Mouse (Mus musculus): ENCODE data around the gene Atg14. TPM values are rescaled to one million over a fixed set of nuclear protein-coding genes. Genes with fewer than 3 reads are reported as not detected.
"Not testable (repeated sequence)": the region's sequence is repeated elsewhere in the genome, so short reads cannot be mapped to it uniquely, and the experiment has no call there.

The Atg14 gene
- polyA plus RNA-seq, 1 experiment from 2014 or later = 19.8 TPM

- Histone ChIP-seq H3K27ac (replicated peaks; ENCODE audit: low read depth, low read length) (no peak overlapping the region), H3K9me3 (ENCODE audit: control insufficient read depth, low read length) (no peaks in the 10 kb centered on the region), H3K4me3 (replicated peaks; ENCODE audit: low read depth, low read length) (no peak overlapping the region), H3K36me3 (ENCODE audit: control insufficient read depth, insufficient read depth, low read length) (peaks cover 13% of the 10 kb centered on the region; the same call in 1 of the 2 replicates), H3K4me1 (ENCODE audit: control insufficient read depth, insufficient read depth, low read length) (no peaks in the 10 kb centered on the region), H3K27me3 (ENCODE audit: control insufficient read depth, insufficient read depth, low read length) (no peaks in the 10 kb centered on the region), H3K4me2 (ENCODE audit: low read length) (no peak overlapping the region), H3K9ac (replicated peaks; ENCODE audit: low read length) (no peak overlapping the region)
- DNase-seq (no peak), ATAC-seq (ENCODE audit: low FRiP score, low TSS enrichment) (0 out of 2 replicates have a peak, but pooled peaks have one; percentile 24)
- 90% methylated on average over 5 of the region's 5 CpGs for WGBS
These were observed 36.3 kb downstream of the Atg14 start for GRCm38 (mm10) chr14:47534176-47534525.

- no peak overlapping the region for H3K27ac ChIP-seq (replicated peaks; ENCODE audit: low read depth, low read length)
- no peak overlapping the region for H3K4me2 ChIP-seq (ENCODE audit: low read length)
- 50% methylated on average over 11 of the region's 11 CpGs for WGBS
These were observed 36.9 kb downstream of the Atg14 start for GRCm38 (mm10) chr14:47533365-47534175.

GRCm38 (mm10) chr14:47532496-47532895 is 38.0 kb downstream of the Atg14 start:
- no peaks in the 10 kb centered on the region for H3K9me3 ChIP-seq (ENCODE audit: control insufficient read depth, low read length)
- no peaks in the 10 kb centered on the region for H3K27me3 ChIP-seq (ENCODE audit: control insufficient read depth, insufficient read depth, low read length)
- no peak overlapping the region for H3K4me3 ChIP-seq (replicated peaks; ENCODE audit: low read depth, low read length)
- peaks cover 14% of the 10 kb centered on the region; the same call in 1 of the 2 replicates for H3K36me3 ChIP-seq (ENCODE audit: control insufficient read depth, insufficient read depth, low read length)
- no peak overlapping the region for H3K4me2 ChIP-seq (ENCODE audit: low read length)
- WGBS = 88% methylated on average over 1 of the region's 1 CpGs
- no peaks in the 10 kb centered on the region for H3K4me1 ChIP-seq (ENCODE audit: control insufficient read depth, insufficient read depth, low read length)
- no peak overlapping the region for H3K9ac ChIP-seq (replicated peaks; ENCODE audit: low read length)
- DNase-seq = no peak
- H3K27ac ChIP-seq (replicated peaks; ENCODE audit: low read depth, low read length) = no peak overlapping the region
- no peak for ATAC-seq (ENCODE audit: low FRiP score, low TSS enrichment)

More at GRCm38 (mm10) chr14:47533365-47534175, 36.9 kb downstream of the Atg14 start:
- Histone ChIP-seq H3K4me1 (ENCODE audit: control insufficient read depth, insufficient read depth, low read length) (no peaks in the 10 kb centered on the region), H3K9me3 (ENCODE audit: control insufficient read depth, low read length) (no peaks in the 10 kb centered on the region), H3K9ac (replicated peaks; ENCODE audit: low read length) (no peak overlapping the region), H3K36me3 (ENCODE audit: control insufficient read depth, insufficient read depth, low read length) (peaks cover 14% of the 10 kb centered on the region; the same call in 1 of the 2 replicates), H3K27me3 (ENCODE audit: control insufficient read depth, insufficient read depth, low read length) (no peaks in the 10 kb centered on the region), H3K4me3 (replicated peaks; ENCODE audit: low read depth, low read length) (no peak overlapping the region)
- ATAC-seq (ENCODE audit: low FRiP score, low TSS enrichment) (peak; percentile 46; the same call in 1 of the 2 replicates), DNase-seq (peak; percentile 72)

- not testable (repeated sequence) for H3K9ac ChIP-seq (replicated peaks; ENCODE audit: low read length); ATAC-seq (ENCODE audit: low FRiP score, low TSS enrichment); H3K27ac ChIP-seq (replicated peaks; ENCODE audit: low read depth, low read length); H3K4me1 ChIP-seq (ENCODE audit: control insufficient read depth, insufficient read depth, low read length); DNase-seq; H3K27me3 ChIP-seq (ENCODE audit: control insufficient read depth, insufficient read depth, low read length); H3K9me3 ChIP-seq (ENCODE audit: control insufficient read depth, low read length); H3K4me2 ChIP-seq (ENCODE audit: low read length); H3K4me3 ChIP-seq (replicated peaks; ENCODE audit: low read depth, low read length)
- WGBS = 95% methylated on average over 10 of the region's 12 CpGs
- H3K36me3 ChIP-seq (ENCODE audit: control insufficient read depth, insufficient read depth, low read length) = peaks cover 14% of the 10 kb centered on the region; the same call in 1 of the 2 replicates
These were observed 40.9 kb downstream of the Atg14 start for GRCm38 (mm10) chr14:47529592-47529991.

- no peak overlapping the region for H3K9ac ChIP-seq (replicated peaks; ENCODE audit: low read length)
- WGBS = 40% methylated on average over 8 of the region's 8 CpGs
- H3K4me2 ChIP-seq (ENCODE audit: low read length) = no peak overlapping the region
- DNase-seq (peak; percentile 83), ATAC-seq (ENCODE audit: low FRiP score, low TSS enrichment) (no peak)
- no peaks in the 10 kb centered on the region for H3K9me3 ChIP-seq (ENCODE audit: control insufficient read depth, low read length)
- H3K27ac ChIP-seq (replicated peaks; ENCODE audit: low read depth, low read length) = no peak overlapping the region
- H3K4me3 ChIP-seq (replicated peaks; ENCODE audit: low read depth, low read length) = no peak overlapping the region
- peaks cover 14% of the 10 kb centered on the region; the same call in 1 of the 2 replicates for H3K36me3 ChIP-seq (ENCODE audit: control insufficient read depth, insufficient read depth, low read length)
- H3K4me1 ChIP-seq (ENCODE audit: control insufficient read depth, insufficient read depth, low read length) = no peaks in the 10 kb centered on the region
- H3K27me3 ChIP-seq (ENCODE audit: control insufficient read depth, insufficient read depth, low read length) = no peaks in the 10 kb centered on the region
These were observed 41.4 kb downstream of the Atg14 start for GRCm38 (mm10) chr14:47529019-47529418.

- H3K27ac ChIP-seq (replicated peaks; ENCODE audit: low read depth, low read length) = no peak overlapping the region
- H3K4me2 ChIP-seq (ENCODE audit: low read length) = no peak overlapping the region
- no peaks in the 10 kb centered on the region for H3K9me3 ChIP-seq (ENCODE audit: control insufficient read depth, low read length)
- WGBS = 90% methylated on average over 3 of the region's 3 CpGs
- H3K4me1 ChIP-seq (ENCODE audit: control insufficient read depth, insufficient read depth, low read length) = no peaks in the 10 kb centered on the region
- no peaks in the 10 kb centered on the region for H3K27me3 ChIP-seq (ENCODE audit: control insufficient read depth, insufficient read depth, low read length)
- H3K9ac ChIP-seq (replicated peaks; ENCODE audit: low read length) = no peak overlapping the region
- no peak overlapping the region for H3K4me3 ChIP-seq (replicated peaks; ENCODE audit: low read depth, low read length)
- no peak for ATAC-seq (ENCODE audit: low FRiP score, low TSS enrichment)
- DNase-seq = no peak
- H3K36me3 ChIP-seq (ENCODE audit: control insufficient read depth, insufficient read depth, low read length) = peaks cover 14% of the 10 kb centered on the region; the same call in 1 of the 2 replicates
These were observed 42.2 kb downstream of the Atg14 start for GRCm38 (mm10) chr14:47528293-47528692.

- WGBS = 93% methylated on average over 2 of the region's 2 CpGs
- H3K36me3 ChIP-seq (ENCODE audit: control insufficient read depth, insufficient read depth, low read length) = peaks cover 14% of the 10 kb centered on the region; the same call in 1 of the 2 replicates
- H3K4me1 ChIP-seq (ENCODE audit: control insufficient read depth, insufficient read depth, low read length) = no peaks in the 10 kb centered on the region
- no peak overlapping the region for H3K4me3 ChIP-seq (replicated peaks; ENCODE audit: low read depth, low read length)
- H3K9ac ChIP-seq (replicated peaks; ENCODE audit: low read length) = no peak overlapping the region
- no peaks in the 10 kb centered on the region for H3K9me3 ChIP-seq (ENCODE audit: control insufficient read depth, low read length)
- no peak for ATAC-seq (ENCODE audit: low FRiP score, low TSS enrichment)
- DNase-seq = no peak
- no peaks in the 10 kb centered on the region for H3K27me3 ChIP-seq (ENCODE audit: control insufficient read depth, insufficient read depth, low read length)
- H3K4me2 ChIP-seq (ENCODE audit: low read length) = no peak overlapping the region
- no peak overlapping the region for H3K27ac ChIP-seq (replicated peaks; ENCODE audit: low read depth, low read length)
These were observed 42.6 kb downstream of the Atg14 start for GRCm38 (mm10) chr14:47527833-47528232.

GRCm38 (mm10) chr14:47525861-47526260 is 44.6 kb downstream of the Atg14 start:
- Histone ChIP-seq H3K4me2 (ENCODE audit: low read length) (no peak overlapping the region), H3K9me3 (ENCODE audit: control insufficient read depth, low read length) (no peaks in the 10 kb centered on the region), H3K9ac (replicated peaks; ENCODE audit: low read length) (no peak overlapping the region), H3K27me3 (ENCODE audit: control insufficient read depth, insufficient read depth, low read length) (no peaks in the 10 kb centered on the region), H3K4me1 (ENCODE audit: control insufficient read depth, insufficient read depth, low read length) (no peaks in the 10 kb centered on the region), H3K36me3 (ENCODE audit: control insufficient read depth, insufficient read depth, low read length) (peaks cover 6% of the 10 kb centered on the region; the same call in 1 of the 2 replicates), H3K27ac (replicated peaks; ENCODE audit: low read depth, low read length) (no peak overlapping the region), H3K4me3 (replicated peaks; ENCODE audit: low read depth, low read length) (no peak overlapping the region)
- DNase-seq = no peak
- WGBS = 83% methylated on average over 5 of the region's 5 CpGs
- ATAC-seq (ENCODE audit: low FRiP score, low TSS enrichment) = no peak

GRCm38 (mm10) chr14:47525374-47525773 is 45.1 kb downstream of the Atg14 start:
- H3K9me3 ChIP-seq (ENCODE audit: control insufficient read depth, low read length) = no peaks in the 10 kb centered on the region
- 0 out of 2 replicates have a peak, but pooled peaks cover 4% of the 10 kb centered on the region for H3K36me3 ChIP-seq (ENCODE audit: control insufficient read depth, insufficient read depth, low read length)
- H3K27me3 ChIP-seq (ENCODE audit: control insufficient read depth, insufficient read depth, low read length) = no peaks in the 10 kb centered on the region
- no peak overlapping the region for H3K4me2 ChIP-seq (ENCODE audit: low read length)
- H3K4me1 ChIP-seq (ENCODE audit: control insufficient read depth, insufficient read depth, low read length) = no peaks in the 10 kb centered on the region
- H3K27ac ChIP-seq (replicated peaks; ENCODE audit: low read depth, low read length) = no peak overlapping the region
- no peak for ATAC-seq (ENCODE audit: low FRiP score, low TSS enrichment)
- no peak overlapping the region for H3K4me3 ChIP-seq (replicated peaks; ENCODE audit: low read depth, low read length)
- DNase-seq = no peak
- H3K9ac ChIP-seq (replicated peaks; ENCODE audit: low read length) = no peak overlapping the region
- WGBS = 85% methylated on average over 8 of the region's 8 CpGs
